Mouse (Mus musculus) ES-E14 (cell line): ENCODE measurements at regions not wholly inside any gene's neighbourhood (a gene's known extent, or its start where the extent isn't known, plus 50 kb on each side); places are given as distances from the start of the nearest gene placed in this dataset.

Experiments
- DNase-seq: peaks from one replicate; pipeline ENCODE4 v3.0.0-alpha.2; 2013; ENCODE audit warnings: low read depth, low spot score
- H3K27ac ChIP-seq: 2 replicates; pipeline ENCODE4 v1.5.1; 2012; ENCODE audit warnings: low read depth, mild to moderate bottlenecking, low read length, moderate library complexity, mixed read lengths; ENCODE audit not compliant: poor library complexity, insufficient read depth, severe bottlenecking
- H3K36me3 ChIP-seq: 2 replicates; pipeline ENCODE4 v1.6.1; 2012; ENCODE audit warnings: mild to moderate bottlenecking, low read length, moderate library complexity, mixed read lengths; ENCODE audit not compliant: control insufficient read depth, poor library complexity, insufficient read depth, severe bottlenecking
- H3K4me1 ChIP-seq, 2 experiments: fragments of 150-350 bp in 1 of 2; sonication (generic) in 1 of 2; 2 replicates each; pipeline ENCODE4 v1.6.1; 2012; ENCODE audit warnings: low read length in 2 of 2, mild to moderate bottlenecking in 1 of 2, mixed read lengths in 1 of 2; ENCODE audit not compliant: control insufficient read depth in 2 of 2, insufficient read depth in 2 of 2, poor library complexity in 1 of 2
- H3K4me3 ChIP-seq, 2 experiments: fragments of 150-350 bp in 1 of 2; sonication (generic) in 1 of 2; 2 replicates each; pipeline ENCODE4 v1.5.1; 2012; ENCODE audit warnings: low read length in 2 of 2, low read depth in 1 of 2, mild to moderate bottlenecking in 1 of 2, mixed read lengths in 1 of 2; ENCODE audit not compliant: insufficient read depth in 1 of 2, poor library complexity in 1 of 2, severe bottlenecking in 1 of 2
- H3K9ac ChIP-seq: 2 replicates; pipeline ENCODE4 v1.6.1; 2012; ENCODE audit warnings: low read depth, mild to moderate bottlenecking, low read length, mixed read lengths; ENCODE audit not compliant: poor library complexity, insufficient read depth, severe bottlenecking
- H3K9me3 ChIP-seq: fragments of 150-350 bp; sonication (generic); 2 replicates; pipeline ENCODE4 v1.6.1; 2012; ENCODE audit warnings: low read depth, mild to moderate bottlenecking, low read length; ENCODE audit not compliant: control insufficient read depth, insufficient read depth
- CHD2 ChIP-seq: IDR thresholded peaks from 2 replicates; pipeline ENCODE4 v1.6.1; 2014; ENCODE audit warnings: mild to moderate bottlenecking, low read depth, low read length, inconsistent platforms
- HCFC1 ChIP-seq: IDR thresholded peaks from 2 replicates; pipeline ENCODE4 v1.6.1; 2012; ENCODE audit warnings: low read length, inconsistent platforms, borderline replicate concordance; ENCODE audit not compliant: insufficient read depth
- MAFK ChIP-seq: IDR thresholded peaks from 2 replicates; pipeline ENCODE4 v1.6.1; 2014; ENCODE audit warnings: mild to moderate bottlenecking, low read depth, low read length, inconsistent platforms; ENCODE audit not compliant: insufficient read depth
- ZC3H11A ChIP-seq: IDR thresholded peaks from 2 replicates; pipeline ENCODE4 v1.6.1; 2012; ENCODE audit warnings: low read depth, mild to moderate bottlenecking, inconsistent platforms, low read length, borderline replicate concordance
- ZNF384 ChIP-seq: IDR thresholded peaks from 2 replicates; pipeline ENCODE4 v1.6.1; 2012; ENCODE audit warnings: low read depth, low read length, inconsistent platforms
- in situ Hi-C, 2 experiments: fragments of 600-800 bp; cut with MboI; formaldehyde crosslinking; loops; one replicate each; pipeline ENCODE4 v1.15.1; 2025; ENCODE audit warnings: low sequenced_read_pairs in 2 of 2, inconsistent platforms in 1 of 2; ENCODE audit not compliant: unreplicated experiment in 2 of 2

DNA sequence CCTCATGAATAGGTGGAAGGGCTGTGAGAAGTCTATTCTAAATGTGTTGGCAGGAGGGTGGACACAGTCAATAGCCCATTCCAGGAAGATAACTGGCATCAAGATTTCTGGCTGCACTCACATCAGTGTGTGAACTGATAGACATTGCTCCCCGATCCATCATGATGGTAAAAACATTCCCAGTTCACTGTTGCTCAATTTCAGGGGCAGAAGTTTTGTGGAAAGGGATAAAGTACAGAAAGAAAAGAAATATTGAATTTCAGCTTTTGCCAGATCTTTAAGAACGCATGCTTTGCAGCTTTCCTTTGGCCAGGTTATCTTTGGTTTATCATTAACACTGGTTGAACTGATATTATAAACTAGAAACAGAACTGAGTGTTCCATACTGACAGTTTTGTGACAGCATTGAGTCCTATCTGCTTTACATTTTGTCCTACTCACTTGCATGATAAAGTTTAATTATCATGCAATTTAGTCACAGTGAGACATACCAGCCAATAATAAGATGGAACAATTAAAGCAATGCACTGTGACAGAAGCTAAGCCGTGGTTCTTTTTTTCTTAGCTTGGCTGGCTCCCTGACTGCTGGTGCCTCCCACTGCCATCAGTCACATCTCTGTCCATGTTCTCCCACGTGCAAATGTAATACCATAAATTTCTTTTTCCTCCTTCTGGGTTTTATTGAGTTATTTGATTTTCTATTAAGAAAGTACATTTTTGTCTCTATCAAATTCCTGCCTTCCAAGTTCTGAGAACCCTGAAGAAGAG, 302.1 kb downstream of the Etaa1 start:
- TF ChIP-seq MAFK (no peak), HCFC1 (no peak), ZNF384 (no peak), ZC3H11A (no peak), CHD2 (no peak)
- Histone ChIP-seq H3K4me3 (no peak overlapping the region), H3K36me3 (no peaks in the 10 kb centered on the region), H3K9ac (no peak overlapping the region), H3K27ac (no peak overlapping the region), H3K9me3 (no peaks in the 10 kb centered on the region), H3K4me1 (no peaks in the 10 kb centered on the region)
- no peak for DNase-seq
- in situ Hi-C loops, result no loop called here

DNA sequence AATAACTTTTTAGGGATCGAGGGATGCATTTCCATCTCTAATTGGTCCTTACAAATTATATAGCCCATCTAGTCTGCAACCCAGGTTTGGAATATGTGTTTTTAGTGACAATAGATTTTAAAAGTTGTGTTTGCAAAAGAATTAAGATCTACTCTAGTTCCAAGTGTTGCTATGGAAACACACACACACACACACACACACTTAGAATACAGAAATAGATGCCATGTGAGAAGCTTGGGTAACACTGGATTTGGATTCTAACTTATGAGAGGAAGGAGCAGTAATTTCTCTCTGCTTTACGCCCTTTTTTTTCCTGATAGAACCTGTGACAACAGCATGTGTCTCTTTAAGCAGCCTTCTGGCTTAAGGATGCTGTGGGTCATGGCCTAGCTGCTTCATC, 297.8 kb downstream of the Etaa1 start:
- in situ Hi-C loops, result no loop called here
- TF ChIP-seq ZC3H11A, result no peak
- no peak for TF ChIP-seq ZNF384
- TF ChIP-seq CHD2, result no peak
- TF ChIP-seq MAFK, result no peak
- TF ChIP-seq HCFC1, result no peak
- H3K4me3 ChIP-seq, result no peak overlapping the region

DNA sequence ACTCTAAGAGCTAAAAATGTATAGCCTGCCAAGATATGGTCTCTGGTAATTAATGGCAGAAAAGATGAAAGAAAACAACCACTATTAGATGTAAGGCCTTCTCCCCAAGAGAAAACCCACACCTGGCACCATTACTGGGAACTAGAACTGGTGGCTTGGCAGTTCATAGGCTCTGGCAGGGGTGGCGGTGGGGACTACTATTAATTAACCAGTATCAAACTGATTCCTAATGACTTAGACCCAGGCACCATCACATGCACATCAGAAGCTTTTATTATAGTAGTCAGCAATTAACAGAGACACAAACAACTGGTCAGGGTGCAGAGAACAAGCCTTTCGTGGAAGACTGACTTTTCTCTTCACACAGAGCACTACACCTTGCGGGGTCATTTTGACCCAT, 296.0 kb downstream of the Etaa1 start:
- in situ Hi-C loops, result no loop called here
- H3K9me3 ChIP-seq, result no peaks in the 10 kb centered on the region
- no peaks in the 10 kb centered on the region for H3K4me1 ChIP-seq
- no peak overlapping the region for H3K27ac ChIP-seq
- no peak for DNase-seq
- H3K9ac ChIP-seq, result no peak overlapping the region
- TF ChIP-seq CHD2 (no peak), ZC3H11A (no peak), MAFK (no peak), HCFC1 (no peak), ZNF384 (no peak)
- H3K36me3 ChIP-seq, result no peaks in the 10 kb centered on the region
- no peak overlapping the region for H3K4me3 ChIP-seq

More for the DNA sequence above, 297.8 kb downstream of the Etaa1 start:
- Histone ChIP-seq H3K36me3 (no peaks in the 10 kb centered on the region), H3K9me3 (no peaks in the 10 kb centered on the region), H3K9ac (no peak overlapping the region), H3K27ac (no peak overlapping the region), H3K4me1 (no peaks in the 10 kb centered on the region)
- DNase-seq, result no peak

DNA sequence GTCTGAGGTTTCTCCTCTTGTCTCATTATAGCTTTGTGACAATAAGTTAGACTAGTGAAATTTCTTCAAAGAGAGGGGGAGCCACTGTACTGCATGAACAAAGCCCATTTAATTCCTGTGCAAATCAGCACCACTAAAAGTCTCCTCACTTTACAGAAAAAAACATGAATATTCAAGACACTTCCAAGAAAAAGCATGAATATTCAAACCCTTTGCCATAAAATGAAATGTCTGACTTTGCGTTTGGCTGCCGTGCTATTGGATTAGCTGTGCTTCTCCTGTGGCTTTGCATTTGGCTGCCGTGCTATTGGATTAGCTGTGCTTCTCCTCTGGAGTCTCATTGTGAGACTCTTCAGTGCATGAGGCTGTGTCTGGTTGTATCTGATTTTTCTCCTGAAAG, 295.4 kb downstream of the Etaa1 start:
- Histone ChIP-seq H3K27ac (no peak overlapping the region), H3K36me3 (no peaks in the 10 kb centered on the region), H3K9me3 (no peaks in the 10 kb centered on the region), H3K4me1 (no peaks in the 10 kb centered on the region), H3K4me3 (no peak overlapping the region), H3K9ac (no peak overlapping the region)
- no peak for DNase-seq
- in situ Hi-C loops, result no loop called here
- no peak for TF ChIP-seq ZC3H11A
- TF ChIP-seq CHD2, result no peak
- TF ChIP-seq ZNF384, result no peak
- no peak for TF ChIP-seq MAFK
- no peak for TF ChIP-seq HCFC1

DNA sequence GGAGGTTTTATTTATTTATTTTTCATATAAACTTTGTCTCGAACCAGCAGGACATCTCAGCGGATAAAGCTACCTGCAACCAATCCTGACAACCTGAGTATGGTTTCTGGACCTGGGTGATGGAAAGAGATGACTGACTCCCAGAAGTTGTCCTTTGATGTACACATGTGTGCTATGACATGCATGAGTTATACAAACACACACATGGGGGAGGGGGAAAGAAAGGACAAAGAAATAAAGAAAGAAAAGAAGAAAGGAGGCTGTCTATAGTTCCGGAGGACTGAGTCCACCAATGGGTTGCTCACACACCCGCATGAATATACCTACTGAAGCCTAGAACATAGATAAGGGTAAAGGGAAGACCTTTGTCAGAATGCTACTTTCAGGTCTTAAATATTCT, 295.0 kb downstream of the Etaa1 start:
- no peaks in the 10 kb centered on the region for H3K4me1 ChIP-seq
- no peak overlapping the region for H3K9ac ChIP-seq
- no peaks in the 10 kb centered on the region for H3K9me3 ChIP-seq
- H3K27ac ChIP-seq, result no peak overlapping the region
- in situ Hi-C loops, result no loop called here
- TF ChIP-seq CHD2 (no peak), MAFK (no peak), HCFC1 (no peak), ZNF384 (no peak), ZC3H11A (no peak)
- no peaks in the 10 kb centered on the region for H3K36me3 ChIP-seq
- no peak overlapping the region for H3K4me3 ChIP-seq
- no peak for DNase-seq
